Mouse (Mus musculus) midbrain, embryonic 11.5 days (tissue): ENCODE measurements around the gene Slc15a3. TPM values are rescaled to one million over a fixed set of nuclear protein-coding genes. Genes with fewer than 3 reads are reported as not detected.

Experiments
- ATAC-seq: fragments of 200-750 bp; cut with Nextera tagmentation; 2 replicates; pipeline ENCODE4 v1.8.0; 2017; ENCODE audit warnings: moderate TSS enrichment, moderate library complexity; ENCODE audit not compliant: low FRiP score
- DNase-seq: peaks from one replicate; pipeline ENCODE4 v3.0.0; 2015; ENCODE audit warnings: low spot score; ENCODE audit errors: missing footprints
- H3K27ac ChIP-seq: fragments of 300-500 bp; sonication (generic); 2 replicates; pipeline ENCODE4 v1.5.1; 2014; ENCODE audit warnings: low read depth, low read length
- H3K27me3 ChIP-seq: fragments of 300-500 bp; sonication (generic); 2 replicates; pipeline ENCODE4 v1.6.1; 2014; ENCODE audit warnings: mild to moderate bottlenecking, low read length, moderate library complexity, mixed read lengths; ENCODE audit not compliant: control insufficient read depth, insufficient read depth
- H3K36me3 ChIP-seq: fragments of 300-500 bp; sonication (generic); 2 replicates; pipeline ENCODE4 v1.6.1; 2014; ENCODE audit warnings: mild to moderate bottlenecking, low read length, moderate library complexity, mixed read lengths; ENCODE audit not compliant: control insufficient read depth, insufficient read depth
- H3K4me1 ChIP-seq: fragments of 300-500 bp; sonication (generic); 2 replicates; pipeline ENCODE4 v1.6.1; 2014; ENCODE audit warnings: low read length; ENCODE audit not compliant: control insufficient read depth, insufficient read depth
- H3K4me2 ChIP-seq: fragments of 300-500 bp; sonication (generic); 2 replicates; pipeline ENCODE4 v1.6.1; 2014; ENCODE audit warnings: mild to moderate bottlenecking, moderate library complexity
- H3K4me3 ChIP-seq: fragments of 300-500 bp; sonication (generic); 2 replicates; pipeline ENCODE4 v1.5.1; 2014; ENCODE audit warnings: low read depth, low read length
- H3K9ac ChIP-seq: fragments of 300-500 bp; sonication (generic); 2 replicates; pipeline ENCODE4 v1.6.1; 2014; ENCODE audit warnings: low read length
- H3K9me3 ChIP-seq: fragments of 300-500 bp; sonication (generic); 2 replicates; pipeline ENCODE4 v1.6.1; 2016; ENCODE audit warnings: low read length; ENCODE audit not compliant: control insufficient read depth
- WGBS: fragments of 180-500 bp; shearing (Covaris S2); extraction: QIAGEN DNeasy Blood & Tissue Kit; methylation state at CpG from one replicate; pipeline ENCODE4 v1.1.7; 2014; 5-methylcytosine and 5-hydroxymethylcytosine counted together
- polyA plus RNA-seq: library from polyadenylated mRNA; unstranded; fragments of >200 nt; fragmentation: Nextera tagmentation; extraction: Ambion mirVana; gene quantifications from 2 replicates; pipeline ENCODE4 v1.2.1, GENCODE M21; 2014

The Slc15a3 gene
- polyA plus RNA-seq, 1 experiment from 2014 or later: 0.25 TPM

DNA sequence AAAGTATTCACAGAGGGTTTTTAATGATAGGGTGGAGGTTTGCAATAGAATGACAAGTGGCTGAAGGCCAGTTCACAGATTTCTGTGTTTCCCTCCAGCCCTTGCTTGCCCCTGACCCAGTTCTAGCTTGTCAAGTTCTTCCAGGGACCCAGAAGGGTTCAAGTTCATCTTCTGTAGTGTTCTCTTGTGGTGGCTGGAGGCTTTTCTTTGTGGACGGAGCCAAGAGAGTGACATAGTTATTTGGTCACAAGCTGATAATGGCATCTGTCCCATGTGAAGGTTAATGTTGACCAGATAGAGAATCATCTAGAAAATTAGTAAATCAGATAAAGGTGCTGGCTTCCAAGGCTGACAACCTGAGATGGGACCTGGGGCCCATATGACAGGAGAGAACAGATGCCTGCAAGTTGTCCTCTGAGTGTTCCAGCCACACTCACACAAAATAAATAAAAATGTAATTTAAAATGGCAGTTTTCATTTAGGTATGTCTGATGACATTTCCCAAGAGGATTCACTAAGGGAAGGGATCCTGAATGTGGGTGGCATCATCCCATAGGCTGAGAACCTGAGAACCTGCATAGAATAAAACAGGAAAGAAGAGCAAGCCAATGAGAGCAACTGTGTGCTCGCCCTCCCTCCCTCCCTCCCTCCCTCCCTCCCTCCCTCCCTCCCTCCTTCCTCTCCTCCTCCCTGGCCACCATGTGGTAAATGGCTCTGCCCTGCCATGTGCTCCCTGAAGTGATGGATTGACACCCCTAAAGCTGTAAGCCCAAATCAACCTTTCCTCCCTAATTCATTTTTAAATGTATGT lies 34.5 kb upstream of the Slc15a3 start:
- ATAC-seq (no peak), DNase-seq (peak; percentile 53)
- Histone ChIP-seq H3K36me3 (no peaks in the 10 kb centered on the region), H3K4me2 (no peak overlapping the region), H3K27ac (no peak overlapping the region), H3K9me3 (no peaks in the 10 kb centered on the region), H3K9ac (no peak overlapping the region), H3K4me3 (no peak overlapping the region), H3K4me1 (peaks cover 2% of the 10 kb centered on the region; the same call in 1 of the 2 replicates), H3K27me3 (no peaks in the 10 kb centered on the region)
- 93% methylated on average over 2 of the region's 2 CpGs for WGBS

DNA sequence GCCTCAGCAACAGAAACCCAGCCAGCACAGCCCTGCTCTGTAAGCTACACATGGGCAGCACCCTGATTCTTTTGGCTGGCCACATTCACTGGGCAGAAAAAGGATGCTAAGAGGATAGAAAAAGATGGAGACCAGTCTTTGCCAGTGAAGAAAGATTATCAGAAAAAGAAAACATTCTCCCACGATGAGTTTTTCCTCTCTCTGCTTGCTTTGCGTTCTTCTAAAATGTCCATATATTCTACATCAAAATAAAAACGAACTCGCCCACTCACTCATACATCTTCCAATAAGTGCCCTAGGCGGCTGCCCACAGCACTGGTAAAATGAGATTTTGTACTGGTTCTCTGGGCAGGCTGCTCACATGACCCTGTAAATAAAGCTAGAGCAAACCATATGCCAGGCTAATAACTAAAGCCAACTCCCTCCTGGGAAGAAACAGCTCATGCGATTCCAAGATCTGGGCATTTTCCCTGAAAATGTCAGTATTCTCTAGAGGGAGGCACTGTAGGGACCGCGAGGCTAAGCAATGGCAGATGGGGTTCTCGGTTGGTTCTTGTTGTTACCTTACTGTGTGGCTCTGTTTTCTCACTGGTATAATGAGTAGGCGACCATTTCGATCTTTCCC lies 33.8 kb upstream of the Slc15a3 start:
- Histone ChIP-seq H3K27ac (no peak overlapping the region), H3K4me1 (peaks cover 2% of the 10 kb centered on the region; the same call in 1 of the 2 replicates), H3K4me2 (no peak overlapping the region), H3K27me3 (no peaks in the 10 kb centered on the region), H3K9me3 (no peaks in the 10 kb centered on the region), H3K36me3 (no peaks in the 10 kb centered on the region), H3K9ac (no peak overlapping the region), H3K4me3 (no peak overlapping the region)
- WGBS: 91% methylated on average over 11 of the region's 11 CpGs
- ATAC-seq (no peak), DNase-seq (no peak)

DNA sequence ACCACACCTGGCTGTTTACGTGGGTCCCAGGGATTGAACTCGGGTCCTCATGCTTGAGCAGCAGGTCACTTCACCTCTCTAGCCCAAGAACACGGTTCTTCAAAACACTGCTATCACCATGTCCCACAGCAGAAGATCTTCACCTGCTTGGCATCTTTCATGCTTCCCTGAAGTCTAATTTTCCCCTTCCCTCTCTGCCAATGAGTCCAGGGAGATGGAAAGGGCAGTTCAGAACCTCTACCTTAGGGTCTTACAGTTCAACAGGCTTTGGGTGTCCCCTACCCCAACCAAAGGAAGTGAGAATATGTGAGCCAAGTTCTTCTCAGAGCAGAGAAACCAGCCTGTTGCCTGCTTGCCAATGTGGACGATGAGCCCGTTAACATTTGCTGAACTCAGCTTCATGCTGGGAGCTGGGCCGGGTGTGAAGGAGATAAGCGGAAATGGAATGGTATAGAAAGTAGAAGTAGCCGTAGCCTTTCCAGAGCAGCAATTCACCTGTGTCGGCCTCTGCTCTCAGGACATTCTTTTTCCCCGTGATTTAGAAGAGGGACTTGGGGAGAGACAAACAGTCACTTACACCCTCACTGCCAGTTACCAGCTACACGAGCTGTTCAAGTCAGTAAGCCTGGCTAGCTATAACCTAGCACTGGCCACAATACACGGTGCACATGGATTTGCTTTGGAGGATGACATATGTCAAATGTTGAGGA lies 30.8 kb upstream of the Slc15a3 start:
- Histone ChIP-seq H3K27me3 (no peaks in the 10 kb centered on the region), H3K4me2 (no peak overlapping the region), H3K9me3 (no peaks in the 10 kb centered on the region), H3K4me1 (peaks cover 2% of the 10 kb centered on the region; the same call in 1 of the 2 replicates), H3K27ac (no peak overlapping the region), H3K36me3 (no peaks in the 10 kb centered on the region), H3K9ac (no peak overlapping the region), H3K4me3 (no peak overlapping the region)
- 89% methylated on average over 12 of the region's 12 CpGs for WGBS
- DNase-seq: peak; percentile 73
- no peak for ATAC-seq

DNA sequence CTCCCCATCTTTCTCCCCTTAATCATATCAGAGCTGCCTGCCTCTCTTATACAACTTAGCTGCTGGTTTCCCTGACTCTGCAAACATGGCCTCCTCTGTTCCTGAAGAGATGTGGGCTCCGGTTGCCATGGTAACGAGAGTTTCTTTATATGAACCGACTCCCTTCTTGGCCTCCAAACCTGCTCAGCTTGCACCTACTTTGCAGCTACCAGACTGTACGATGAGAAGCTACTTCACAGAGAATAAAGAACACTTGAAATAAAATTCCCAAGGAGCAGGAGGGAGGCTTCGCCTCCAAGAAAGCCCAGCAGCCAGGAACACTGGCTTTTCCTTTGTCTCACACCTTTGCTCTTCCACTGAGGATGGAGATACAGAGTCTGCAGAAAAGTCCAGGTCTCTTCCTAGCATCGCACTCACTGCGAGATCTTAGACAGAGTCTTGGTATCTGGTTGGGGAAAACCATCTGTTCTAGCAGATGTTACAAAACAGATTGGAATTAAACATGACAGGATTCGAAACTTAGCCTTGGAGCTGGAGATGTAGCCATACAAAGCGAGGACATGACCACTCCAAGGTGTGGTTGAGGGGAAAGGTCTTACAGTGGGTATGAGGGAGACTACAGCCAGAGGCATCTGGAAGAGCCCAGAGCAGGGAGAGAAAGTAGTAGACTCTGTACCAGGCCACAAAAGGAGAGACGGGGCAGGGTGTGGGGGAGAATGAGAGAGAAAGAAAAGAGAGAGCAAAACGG lies 29.9 kb upstream of the Slc15a3 start:
- Histone ChIP-seq H3K4me2 (no peak overlapping the region), H3K9me3 (no peaks in the 10 kb centered on the region), H3K4me1 (peaks cover 2% of the 10 kb centered on the region; the same call in 1 of the 2 replicates), H3K36me3 (no peaks in the 10 kb centered on the region), H3K27ac (no peak overlapping the region), H3K4me3 (no peak overlapping the region), H3K27me3 (no peaks in the 10 kb centered on the region), H3K9ac (no peak overlapping the region)
- WGBS: 76% methylated on average over 11 of the region's 11 CpGs
- peak; percentile 33; the same call in 1 of the 2 replicates for ATAC-seq
- DNase-seq: peak; percentile 83

DNA sequence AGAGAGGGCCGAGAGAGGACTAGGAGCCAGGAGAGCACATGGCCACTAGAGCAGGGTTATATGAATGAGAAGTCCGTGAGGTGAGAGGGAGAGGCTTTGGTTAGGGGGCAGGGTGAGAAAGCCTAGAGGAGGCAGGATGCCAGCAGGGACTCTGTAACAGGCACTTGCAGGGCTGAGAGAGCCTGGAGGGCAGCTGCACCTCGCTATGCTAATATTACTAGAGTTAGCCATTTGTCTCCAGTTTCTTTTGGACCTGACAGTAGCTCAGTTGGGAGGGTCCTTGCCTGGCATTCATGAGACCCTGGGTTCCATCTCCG lies 29.4 kb upstream of the Slc15a3 start:
- DNase-seq (no peak), ATAC-seq (no peak)
- Histone ChIP-seq H3K36me3 (no peaks in the 10 kb centered on the region), H3K4me2 (no peak overlapping the region), H3K4me1 (peaks cover 2% of the 10 kb centered on the region; the same call in 1 of the 2 replicates), H3K27ac (no peak overlapping the region), H3K9me3 (no peaks in the 10 kb centered on the region), H3K27me3 (no peaks in the 10 kb centered on the region), H3K9ac (no peak overlapping the region), H3K4me3 (no peak overlapping the region)
- WGBS: 61% methylated on average over 4 of the region's 4 CpGs

DNA sequence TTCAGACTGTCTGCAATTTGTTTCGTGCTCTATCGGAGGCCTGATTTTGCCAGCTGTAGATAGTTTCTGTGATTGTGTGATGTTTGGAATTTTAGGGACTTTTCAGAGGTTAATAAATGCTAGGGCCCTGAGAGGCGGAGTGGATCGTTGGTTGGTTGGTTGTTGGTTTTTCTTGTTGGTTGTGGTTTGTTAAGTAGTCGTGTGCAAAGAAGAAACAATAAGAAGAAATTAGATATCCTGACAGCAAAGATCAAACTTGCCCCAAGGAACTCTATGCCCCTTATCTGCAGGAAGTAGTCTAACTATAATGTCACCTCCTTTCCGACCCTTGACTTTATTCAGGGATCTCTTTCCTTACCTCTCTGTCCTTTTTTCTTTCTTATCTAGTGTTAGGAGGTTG lies 28.1 kb upstream of the Slc15a3 start:
- 87% methylated on average over 6 of the region's 6 CpGs for WGBS
- Histone ChIP-seq H3K4me2 (no peak overlapping the region), H3K4me3 (no peak overlapping the region), H3K9ac (no peak overlapping the region), H3K9me3 (no peaks in the 10 kb centered on the region), H3K27ac (no peak overlapping the region), H3K27me3 (no peaks in the 10 kb centered on the region), H3K4me1 (peaks cover 2% of the 10 kb centered on the region; the same call in 1 of the 2 replicates), H3K36me3 (no peaks in the 10 kb centered on the region)
- ATAC-seq: no peak
- no peak for DNase-seq

DNA sequence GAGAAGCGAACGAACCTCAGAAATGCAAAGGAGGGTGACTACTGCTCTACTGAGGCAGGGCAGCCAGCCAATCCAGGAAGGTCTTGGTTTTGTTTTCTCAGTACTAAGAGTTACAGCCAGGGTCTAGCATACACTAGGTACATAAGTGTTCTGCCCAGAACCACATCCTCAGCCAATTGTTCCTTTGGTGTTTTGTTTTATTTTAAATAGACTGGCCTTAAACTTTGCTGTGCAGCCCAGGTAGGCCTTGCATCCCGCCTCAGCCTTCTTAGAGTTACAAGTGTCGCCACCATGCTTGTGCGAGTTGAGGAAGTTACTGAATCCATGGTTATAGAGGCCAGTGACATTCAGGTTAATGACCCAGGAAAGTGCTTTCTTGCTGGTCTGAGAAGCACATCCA lies 26.5 kb upstream of the Slc15a3 start:
- no peaks in the 10 kb centered on the region for H3K27me3 ChIP-seq
- peaks cover 2% of the 10 kb centered on the region; the same call in 1 of the 2 replicates for H3K4me1 ChIP-seq
- no peak overlapping the region for H3K27ac ChIP-seq
- no peaks in the 10 kb centered on the region for H3K36me3 ChIP-seq
- no peak overlapping the region for H3K4me2 ChIP-seq
- 98% methylated on average over 5 of the region's 5 CpGs for WGBS
- no peak overlapping the region for H3K9ac ChIP-seq
- ATAC-seq: no peak
- no peak for DNase-seq
- no peak overlapping the region for H3K4me3 ChIP-seq
- H3K9me3 ChIP-seq: no peaks in the 10 kb centered on the region

DNA sequence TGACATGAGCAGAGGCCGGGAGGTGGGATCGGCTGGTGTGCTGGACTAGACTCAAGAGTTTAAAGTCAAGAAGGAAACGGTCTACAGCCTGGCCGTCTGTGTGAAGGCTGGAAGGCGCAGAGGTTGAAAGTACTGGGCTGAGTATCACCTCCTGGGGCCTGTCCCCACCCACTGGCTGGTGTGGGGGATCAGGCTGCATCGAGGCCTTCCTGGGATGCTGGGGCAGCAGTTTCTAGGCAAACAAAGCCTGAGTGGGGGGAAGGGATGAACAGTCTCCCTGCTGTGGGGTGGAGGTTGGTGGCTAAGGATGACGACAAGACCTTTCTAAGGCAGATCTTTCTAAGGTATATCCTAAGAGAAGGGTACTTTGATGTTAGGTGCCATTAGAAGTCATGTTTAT lies 25.6 kb upstream of the Slc15a3 start:
- Histone ChIP-seq H3K4me2 (no peak overlapping the region), H3K9me3 (no peaks in the 10 kb centered on the region), H3K27me3 (no peaks in the 10 kb centered on the region), H3K4me3 (no peak overlapping the region), H3K9ac (no peak overlapping the region), H3K27ac (no peak overlapping the region), H3K4me1 (peaks cover 2% of the 10 kb centered on the region; the same call in 1 of the 2 replicates), H3K36me3 (no peaks in the 10 kb centered on the region)
- WGBS: 74% methylated on average over 7 of the region's 7 CpGs
- ATAC-seq (no peak), DNase-seq (no peak)
